Mouse (Mus musculus): Measurements from ENCODE around the gene Nrsn2.

Nrsn2 gene

DNA sequence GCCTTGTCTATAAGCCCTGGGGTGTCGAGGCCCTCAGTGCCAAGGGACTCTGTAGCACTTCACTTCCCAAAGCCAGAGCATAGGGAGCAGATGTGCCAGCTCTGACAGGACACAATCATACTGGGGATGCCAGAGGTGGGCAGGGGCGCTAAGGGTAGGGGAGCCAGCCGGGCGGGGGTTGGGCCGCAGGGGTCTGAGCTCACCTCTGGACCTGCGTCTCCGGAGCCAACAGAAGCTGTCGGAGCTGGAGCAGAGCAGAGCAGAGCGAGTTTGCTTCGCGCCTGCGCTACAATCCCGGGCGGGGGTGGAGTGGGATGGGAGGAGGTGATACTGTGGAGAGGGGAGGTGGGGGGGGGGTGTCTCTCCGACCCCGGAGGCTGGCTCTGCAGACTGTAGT lies at the start of gene Nrsn2:
Nrsn2 (minus strand) TSS at position 294 of the 397 bp plus-strand sequence.
- no peak for DNase-seq (ENCODE audit: low read depth, low spot score)

GRCm38 (mm10) chr2:152415786-152416185 lies 39.3 kb upstream of the Nrsn2 start:
- no peak for DNase-seq (ENCODE audit: low read depth, low spot score)

- no peak for DNase-seq (ENCODE audit: low read depth, low spot score)
Observed at GRCm38 (mm10) chr2:152415287-152415686, 38.8 kb upstream of the Nrsn2 start, which contains the start of gene 6820408C15Rik. 6820408C15Rik (plus strand) TSS chr2:152415587.

DNA sequence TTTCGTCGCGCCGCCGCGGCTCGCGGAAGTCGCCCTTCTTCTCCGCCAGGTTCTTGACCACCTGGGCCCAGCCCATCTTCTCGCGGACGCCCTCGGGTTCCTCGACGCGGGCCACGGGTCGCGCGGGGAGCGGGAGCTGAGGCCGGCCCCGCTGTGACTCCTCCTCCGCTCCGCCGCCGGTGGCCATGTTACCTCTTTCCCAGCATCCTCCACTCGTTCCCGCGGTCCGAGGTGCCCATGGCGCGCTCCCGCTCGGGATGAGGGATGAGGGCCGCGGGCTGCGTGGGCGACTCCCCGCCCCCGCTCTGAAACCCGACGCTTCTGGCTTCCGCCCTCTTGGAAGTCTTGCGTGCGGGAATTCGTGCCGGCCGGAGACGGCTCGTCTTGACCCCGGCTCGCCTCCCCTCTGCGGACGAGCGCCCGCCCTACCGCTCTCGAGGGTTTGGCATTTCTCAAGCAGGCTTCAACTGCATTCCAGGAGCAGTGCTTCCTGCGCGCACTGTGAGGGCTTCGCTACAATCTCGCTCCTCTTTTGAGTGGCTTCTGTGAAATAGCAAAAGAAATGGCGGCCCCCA lies 38.2 kb upstream of the Nrsn2 start, which contains the start of gene Zcchc3:
Zcchc3 (minus strand) TSS at position 437 of the 575 bp plus-strand sequence.
- peak; percentile 92 for DNase-seq (ENCODE audit: low read depth, low spot score)

GRCm38 (mm10) chr2:152413765-152414584 lies 37.5 kb upstream of the Nrsn2 start:
- DNase-seq (ENCODE audit: low read depth, low spot score), result peak; percentile 68

DNA sequence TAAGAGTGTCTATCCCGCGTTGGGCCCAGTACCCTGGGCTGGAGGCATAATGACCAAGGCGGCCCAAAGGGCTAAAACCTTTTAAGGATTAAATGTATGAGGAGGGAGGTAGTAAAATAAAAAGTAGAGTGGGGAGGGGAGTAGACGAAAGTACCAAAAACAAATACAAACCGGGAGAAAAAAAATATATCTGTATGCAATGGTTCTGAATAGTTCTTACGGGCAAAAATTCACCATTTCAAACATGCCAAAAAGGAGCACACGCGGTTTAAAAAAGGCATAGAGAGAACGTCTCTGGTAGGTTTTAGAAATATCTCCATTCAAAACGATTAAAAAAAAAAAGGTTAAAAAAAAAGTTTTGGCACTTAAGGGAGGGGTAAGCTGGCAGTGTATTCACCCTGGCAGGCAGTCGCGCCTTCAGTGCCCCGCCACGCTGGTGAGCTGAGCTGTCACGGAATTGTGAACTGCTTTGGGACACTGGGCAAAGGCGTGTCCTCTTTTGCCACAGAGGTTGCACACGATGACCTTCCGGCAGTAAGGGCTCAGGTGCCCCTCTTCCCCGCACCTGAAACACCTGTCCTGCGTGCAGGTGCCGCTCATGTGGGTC lies 36.8 kb upstream of the Nrsn2 start:
- DNase-seq (ENCODE audit: low read depth, low spot score), result no peak

- no peak for DNase-seq (ENCODE audit: low read depth, low spot score)
Observed at GRCm38 (mm10) chr2:152412526-152413157, 36.2 kb upstream of the Nrsn2 start.

GRCm38 (mm10) chr2:152411471-152411870 lies 35.0 kb upstream of the Nrsn2 start:
- no peak for DNase-seq (ENCODE audit: low read depth, low spot score)

DNA sequence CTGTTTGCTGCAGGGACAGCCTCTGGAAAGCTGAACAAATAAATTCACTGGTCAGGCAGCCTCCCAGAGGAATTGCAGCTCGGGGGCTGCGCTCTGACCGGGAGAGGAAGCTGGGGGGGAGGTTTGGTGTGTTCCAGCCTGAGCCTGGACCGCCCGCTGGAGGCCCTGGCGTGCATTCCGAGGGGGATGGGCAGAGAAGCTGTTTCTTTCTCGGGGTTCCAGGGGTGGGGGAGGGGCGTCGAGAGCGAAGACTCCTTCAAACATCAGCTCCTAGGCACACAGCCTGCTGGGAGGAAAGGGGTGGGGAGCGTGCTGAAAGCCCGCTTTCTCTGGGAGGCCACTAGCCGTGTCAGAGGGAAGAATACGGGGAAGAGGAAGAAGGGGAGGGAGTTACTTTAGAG lies 34.5 kb upstream of the Nrsn2 start:
- DNase-seq (ENCODE audit: low read depth, low spot score), result peak; percentile 88

DNA sequence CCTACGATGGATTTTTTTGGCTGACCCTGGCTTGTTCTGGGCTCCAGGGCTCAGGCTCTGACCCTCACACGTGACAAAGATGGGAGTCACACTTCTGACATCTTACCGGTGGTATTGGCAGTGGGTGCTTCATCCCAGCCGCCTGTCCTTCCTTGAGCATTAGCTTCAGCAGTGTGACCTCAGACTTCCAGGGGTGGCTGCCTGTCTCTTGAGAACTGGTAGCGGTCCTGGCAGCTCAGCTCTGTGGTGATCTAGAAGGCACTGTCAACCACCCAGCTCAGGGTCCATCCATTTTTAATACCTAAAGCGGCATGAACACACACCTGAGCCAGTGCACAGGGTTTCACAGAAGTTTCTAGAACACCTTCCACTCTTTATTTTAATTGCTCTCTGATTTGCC lies 33.3 kb upstream of the Nrsn2 start:
- no peak for DNase-seq (ENCODE audit: low read depth, low spot score)

DNA sequence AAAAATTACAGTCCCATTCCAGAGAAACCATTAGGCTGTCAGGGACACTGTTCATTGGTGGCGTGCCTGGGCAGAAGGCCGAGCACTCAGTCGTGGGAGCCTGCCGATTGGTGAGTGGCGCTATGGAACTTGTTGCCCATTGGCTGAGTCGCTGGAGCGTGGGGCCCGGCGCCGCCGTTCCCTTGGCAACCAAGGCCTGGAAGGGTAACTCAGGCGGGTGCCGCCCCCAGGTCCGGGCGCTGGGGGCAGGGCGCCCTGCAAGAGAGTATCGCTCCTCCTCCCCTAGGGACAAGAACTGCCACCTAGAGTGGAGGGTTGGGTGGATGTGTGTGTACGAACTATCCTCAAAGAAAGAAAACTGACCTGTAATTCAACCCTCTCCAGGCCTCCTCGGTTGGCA lies 29.7 kb upstream of the Nrsn2 start:
- peak; percentile 99 for DNase-seq (ENCODE audit: low read depth, low spot score)

- DNase-seq (ENCODE audit: low read depth, low spot score), result no peak
Observed at GRCm38 (mm10) chr2:152399122-152399542, 22.7 kb upstream of the Nrsn2 start.

- peak; percentile 99 for DNase-seq (ENCODE audit: low read depth, low spot score)
Observed at GRCm38 (mm10) chr2:152398691-152399090, 22.3 kb upstream of the Nrsn2 start.

DNA sequence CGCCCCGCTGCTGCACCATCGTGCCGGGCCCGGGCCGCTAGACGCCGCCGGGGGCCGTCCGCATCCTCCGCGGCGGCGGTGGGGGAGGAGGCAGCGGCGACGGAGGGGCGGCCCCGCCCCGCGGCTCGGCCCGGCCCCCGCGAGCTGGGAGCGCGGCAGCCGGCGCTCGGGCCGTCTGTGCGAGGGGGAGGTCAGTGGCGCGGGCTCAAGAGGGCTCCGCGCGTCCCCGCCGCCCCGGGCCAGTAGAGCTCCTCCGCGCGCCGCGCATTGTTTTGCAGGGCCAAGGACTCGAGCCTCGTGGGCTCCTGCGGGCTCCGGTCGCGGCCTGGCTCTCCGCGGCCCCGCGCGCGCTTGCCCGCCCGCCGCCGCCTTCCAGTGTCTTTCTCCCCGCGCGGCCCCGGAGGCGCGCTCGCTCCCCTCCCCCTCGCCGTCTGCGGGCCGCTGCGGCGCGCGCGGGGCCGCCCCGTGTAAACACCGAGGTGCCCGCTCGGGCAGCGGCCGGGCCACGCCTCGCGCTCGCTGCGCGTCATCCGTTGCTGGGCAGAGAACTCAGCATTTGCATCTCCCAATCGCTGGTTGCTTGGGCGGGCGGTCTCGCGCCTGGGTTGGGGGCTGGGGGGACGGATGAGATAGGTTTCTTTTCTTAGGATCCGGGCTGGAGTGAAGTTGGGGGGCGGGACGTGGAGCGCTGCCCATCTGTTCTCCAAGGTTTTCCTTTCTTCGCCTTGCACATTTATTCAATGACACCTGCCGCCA lies 21.4 kb upstream of the Nrsn2 start, which contains the start of gene Sox12:
Sox12 (minus strand) TSS at position 384 of the 756 bp plus-strand sequence.
- DNase-seq (ENCODE audit: low read depth, low spot score), result peak; percentile 95

GRCm38 (mm10) chr2:152397004-152397589 lies 20.7 kb upstream of the Nrsn2 start:
- DNase-seq (ENCODE audit: low read depth, low spot score), result peak; percentile 81

DNA sequence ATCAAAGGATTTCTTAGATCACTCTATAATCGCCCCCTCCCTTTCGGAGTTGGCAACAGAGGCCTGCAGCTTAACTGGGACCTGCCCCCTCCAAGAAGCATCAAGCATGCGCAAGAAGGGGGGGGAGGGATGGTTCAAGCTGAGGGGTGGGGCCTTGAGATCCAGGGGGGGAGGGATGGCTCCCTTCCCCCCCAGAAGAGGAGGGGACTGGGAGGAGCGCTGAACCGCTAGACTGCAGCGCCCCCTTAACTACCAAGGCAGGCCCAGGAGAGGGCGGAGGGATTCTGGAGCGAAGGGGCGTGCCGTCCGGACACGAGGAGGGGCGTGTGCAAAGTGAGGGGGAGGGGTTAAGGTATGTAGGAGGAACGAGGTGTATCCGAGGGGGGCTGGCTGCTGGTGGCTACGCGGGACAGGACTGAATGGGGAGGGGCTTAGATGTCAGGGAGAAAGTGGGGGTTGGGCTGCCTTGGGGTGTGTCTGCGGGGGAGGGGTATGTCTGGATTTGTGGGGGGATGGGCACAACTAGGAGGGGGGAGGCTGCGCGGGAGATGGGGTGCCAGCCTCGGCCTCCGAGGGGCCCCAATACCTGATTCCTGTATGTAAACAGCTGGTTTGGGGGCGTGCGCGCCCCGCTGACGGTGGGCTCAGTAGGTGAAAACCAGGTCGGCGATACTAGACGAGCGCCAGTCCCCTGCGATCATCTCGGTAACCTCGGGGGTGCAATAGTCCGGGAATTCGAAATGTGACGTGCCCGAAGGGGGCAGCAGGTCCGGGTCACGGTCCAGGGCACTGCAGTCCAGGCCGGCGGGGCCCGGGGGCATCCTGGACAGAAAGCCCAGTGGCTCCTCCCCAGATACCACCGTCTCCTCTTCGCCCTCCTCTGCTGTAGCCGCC lies 19.9 kb upstream of the Nrsn2 start:
- DNase-seq (ENCODE audit: low read depth, low spot score), result peak; percentile 98

DNA sequence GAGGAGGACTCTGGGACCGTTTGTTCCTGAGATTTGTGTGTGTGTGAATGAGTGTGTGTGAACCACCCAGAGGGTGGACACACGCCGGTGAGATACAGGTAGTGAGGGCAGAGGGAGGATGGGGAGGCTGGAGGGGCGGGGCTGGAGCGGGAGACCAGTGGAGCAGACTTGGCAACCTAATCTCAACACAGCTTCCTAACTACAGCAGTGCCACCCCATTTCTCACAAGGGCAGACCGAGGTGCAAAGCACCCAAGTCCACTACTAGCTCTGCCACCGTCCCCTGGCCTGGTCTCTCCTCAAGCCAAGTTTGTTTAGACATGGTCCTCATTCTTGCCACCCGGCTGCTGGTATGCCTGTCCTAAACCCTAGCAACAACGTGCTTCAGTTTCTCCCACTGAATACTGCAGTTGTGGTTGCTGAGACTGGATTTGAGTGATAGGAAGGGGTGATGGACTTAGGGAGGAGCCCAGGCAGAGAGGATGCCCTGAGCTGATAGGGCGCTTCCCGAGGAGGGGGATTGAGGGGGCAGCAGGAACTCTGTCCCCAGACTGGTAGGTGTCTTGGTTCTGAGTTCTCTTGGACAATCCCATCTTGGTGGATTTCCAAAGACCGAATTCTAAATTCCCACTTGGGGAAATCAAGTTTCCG lies 19.0 kb upstream of the Nrsn2 start:
- no peak for DNase-seq (ENCODE audit: low read depth, low spot score)

GRCm38 (mm10) chr2:152393225-152394017 lies 17.0 kb upstream of the Nrsn2 start:
- peak; percentile 44 for DNase-seq (ENCODE audit: low read depth, low spot score)

All from ZHBTc4 (cell line).